Mouse (Mus musculus): ENCODE data around the gene Parl. TPM values are rescaled to one million over a fixed set of nuclear protein-coding genes. Genes with fewer than 3 reads are reported as not detected.

The Parl gene
- polyA plus RNA-seq, 1 experiment = 46.3 TPM

DNA sequence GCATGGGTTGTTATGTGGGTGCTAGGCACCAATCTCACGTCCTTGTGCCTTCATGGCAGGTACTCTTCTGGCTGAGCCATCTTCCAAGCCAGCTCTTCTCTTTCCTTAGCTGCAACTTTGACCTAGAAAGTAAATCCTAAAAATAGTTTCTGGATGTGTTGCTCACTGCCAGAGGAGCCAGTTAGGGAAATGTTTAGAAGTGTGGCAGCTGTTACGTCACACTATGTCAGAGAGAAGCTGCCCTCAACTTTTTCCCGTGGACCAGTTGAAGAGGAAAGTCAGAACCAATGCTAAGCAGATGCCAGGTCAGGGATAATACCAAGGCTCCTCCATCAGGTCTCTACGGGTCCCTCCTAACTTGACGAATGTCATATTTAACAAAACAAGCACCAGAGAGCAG lies 22.8 kb downstream of the Parl start:
- DNase-seq = no peak

DNA sequence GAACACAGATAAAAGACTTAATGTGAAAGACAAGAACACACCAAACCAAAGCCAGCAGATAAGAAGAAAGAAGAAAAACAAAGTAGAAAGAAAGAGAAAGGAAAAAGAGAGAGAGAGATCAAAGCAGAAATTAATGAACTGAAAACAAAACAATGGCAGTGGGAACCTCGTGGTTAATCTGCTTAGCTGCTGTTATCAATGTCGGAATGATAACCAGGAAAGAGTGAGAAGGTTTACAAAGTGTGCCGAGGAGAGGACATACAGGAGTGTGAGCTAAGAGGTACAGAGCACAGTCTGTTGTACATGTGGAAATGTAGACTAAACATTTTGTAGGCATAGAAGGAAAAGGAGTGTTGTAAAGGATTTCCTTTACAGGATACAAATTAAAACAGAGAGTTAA lies 29.2 kb downstream of the Parl start:
- H3K36me3 ChIP-seq (ENCODE audit: control insufficient read depth, insufficient read depth, low read length) = no peaks in the 10 kb centered on the region
- 55% methylated on average over 3 of the region's 3 CpGs for WGBS
- H3K4me3 ChIP-seq (ENCODE audit: control insufficient read depth, insufficient read depth, low read length) = no peak overlapping the region
- TF ChIP-seq POLR2A (IDR thresholded peaks at IDR 0.05; ENCODE audit: control insufficient read depth, extremely low read depth, insufficient read depth, low read length, poor library complexity) (no peak), CTCF (IDR thresholded peaks at IDR 0.05; ENCODE audit: borderline replicate concordance, control insufficient read depth, extremely low read depth, insufficient read depth, low read length, poor library complexity) (no peak)
- no peaks in the 10 kb centered on the region for H3K27me3 ChIP-seq (ENCODE audit: control insufficient read depth, insufficient read depth, low read length)
- no peak overlapping the region for H3K27ac ChIP-seq (ENCODE audit: control insufficient read depth, insufficient read depth, low read length)
- no peak for DNase-seq
- no peaks in the 10 kb centered on the region for H3K4me1 ChIP-seq (replicated peaks; ENCODE audit: control insufficient read depth, insufficient read depth, low read length)

More for the DNA sequence above, 22.8 kb downstream of the Parl start:
- 95% methylated on average over 5 of the region's 5 CpGs for WGBS
- Histone ChIP-seq H3K4me3 (ENCODE audit: control insufficient read depth, insufficient read depth, low read length) (no peak overlapping the region), H3K27ac (ENCODE audit: control insufficient read depth, insufficient read depth, low read length) (no peak overlapping the region), H3K4me1 (replicated peaks; ENCODE audit: control insufficient read depth, insufficient read depth, low read length) (no peaks in the 10 kb centered on the region), H3K36me3 (ENCODE audit: control insufficient read depth, insufficient read depth, low read length) (peaks cover 40% of the 10 kb centered on the region), H3K27me3 (ENCODE audit: control insufficient read depth, insufficient read depth, low read length) (no peaks in the 10 kb centered on the region)
- TF ChIP-seq CTCF (IDR thresholded peaks at IDR 0.05; ENCODE audit: borderline replicate concordance, control insufficient read depth, extremely low read depth, insufficient read depth, low read length, poor library complexity) (no peak), POLR2A (IDR thresholded peaks at IDR 0.05; ENCODE audit: control insufficient read depth, extremely low read depth, insufficient read depth, low read length, poor library complexity) (no peak)

DNA sequence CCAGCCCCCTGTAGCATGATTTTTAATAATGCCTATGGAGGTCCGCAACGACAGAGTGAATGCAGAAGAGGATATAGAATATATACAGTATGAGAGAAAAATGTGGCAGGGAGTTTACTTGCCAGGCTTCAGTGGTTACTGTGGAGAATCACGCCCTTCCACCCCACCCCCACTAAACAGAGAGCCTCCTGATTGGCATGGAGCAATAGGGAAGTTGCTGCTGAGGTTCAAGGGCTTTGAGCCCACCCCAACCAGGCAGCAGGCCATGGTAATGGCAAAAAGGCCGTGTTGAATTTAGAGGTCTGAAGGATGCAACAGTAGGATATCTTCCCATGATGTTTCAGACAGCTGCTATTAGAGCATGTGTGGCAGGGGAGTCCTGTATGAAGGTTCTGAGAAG lies 30.8 kb downstream of the Parl start:
- TF ChIP-seq POLR2A (IDR thresholded peaks at IDR 0.05; ENCODE audit: control insufficient read depth, extremely low read depth, insufficient read depth, low read length, poor library complexity) (no peak), CTCF (IDR thresholded peaks at IDR 0.05; ENCODE audit: borderline replicate concordance, control insufficient read depth, extremely low read depth, insufficient read depth, low read length, poor library complexity) (no peak)
- Histone ChIP-seq H3K4me1 (replicated peaks; ENCODE audit: control insufficient read depth, insufficient read depth, low read length) (no peaks in the 10 kb centered on the region), H3K27me3 (ENCODE audit: control insufficient read depth, insufficient read depth, low read length) (no peaks in the 10 kb centered on the region), H3K27ac (ENCODE audit: control insufficient read depth, insufficient read depth, low read length) (no peak overlapping the region), H3K36me3 (ENCODE audit: control insufficient read depth, insufficient read depth, low read length) (no peaks in the 10 kb centered on the region), H3K4me3 (ENCODE audit: control insufficient read depth, insufficient read depth, low read length) (no peak overlapping the region)
- 51% methylated on average over 4 of the region's 4 CpGs for WGBS
- no peak for DNase-seq

DNA sequence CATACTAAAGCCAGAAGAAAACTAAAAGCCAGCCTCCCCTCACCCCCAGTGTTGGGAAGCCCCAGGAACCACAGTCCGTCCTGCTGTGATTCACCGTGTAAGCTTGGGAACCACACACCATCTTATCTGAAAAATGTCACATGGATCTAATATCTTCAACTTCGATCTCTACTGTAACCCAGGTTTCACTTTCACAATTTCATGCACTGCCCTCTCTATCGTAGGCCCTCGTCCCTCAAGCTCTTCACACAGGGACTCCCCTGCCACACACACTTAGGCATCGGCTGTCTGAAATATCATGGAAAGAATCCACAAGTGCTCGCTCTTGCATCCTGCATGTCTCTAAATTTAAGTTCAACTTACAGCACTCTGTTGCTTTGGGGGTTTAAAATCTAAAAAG lies 37.1 kb downstream of the Parl start:
- Histone ChIP-seq H3K36me3 (ENCODE audit: control insufficient read depth, insufficient read depth, low read length) (no peaks in the 10 kb centered on the region), H3K27ac (ENCODE audit: control insufficient read depth, insufficient read depth, low read length) (no peak overlapping the region), H3K4me1 (replicated peaks; ENCODE audit: control insufficient read depth, insufficient read depth, low read length) (no peaks in the 10 kb centered on the region), H3K27me3 (ENCODE audit: control insufficient read depth, insufficient read depth, low read length) (no peaks in the 10 kb centered on the region), H3K4me3 (ENCODE audit: control insufficient read depth, insufficient read depth, low read length) (no peak overlapping the region)
- 32% methylated on average over 7 of the region's 7 CpGs for WGBS
- no peak for TF ChIP-seq CTCF (IDR thresholded peaks at IDR 0.05; ENCODE audit: borderline replicate concordance, control insufficient read depth, extremely low read depth, insufficient read depth, low read length, poor library complexity)
- no peak for TF ChIP-seq POLR2A (IDR thresholded peaks at IDR 0.05; ENCODE audit: control insufficient read depth, extremely low read depth, insufficient read depth, low read length, poor library complexity)
- no peak for DNase-seq

DNA sequence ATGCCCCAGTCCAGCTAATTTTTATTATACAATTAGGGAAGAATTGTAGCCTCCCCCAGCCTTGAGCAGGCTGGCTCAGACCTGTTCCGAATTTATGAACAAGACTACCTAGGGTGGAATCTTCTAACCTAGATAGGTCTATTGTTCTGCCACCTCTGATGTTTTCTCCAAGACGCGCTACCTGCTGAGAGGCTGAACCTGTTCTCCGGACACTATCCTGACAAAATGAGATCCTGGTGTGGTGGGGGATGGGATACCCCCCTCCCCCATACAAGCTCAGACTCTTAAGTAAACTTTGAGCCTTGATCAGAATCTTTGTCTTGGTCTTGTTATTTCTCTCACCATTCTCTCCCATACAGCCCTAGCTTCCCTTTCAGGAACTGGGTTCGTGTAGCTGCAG lies 44.3 kb downstream of the Parl start:
- 95% methylated on average over 5 of the region's 5 CpGs for WGBS

DNA sequence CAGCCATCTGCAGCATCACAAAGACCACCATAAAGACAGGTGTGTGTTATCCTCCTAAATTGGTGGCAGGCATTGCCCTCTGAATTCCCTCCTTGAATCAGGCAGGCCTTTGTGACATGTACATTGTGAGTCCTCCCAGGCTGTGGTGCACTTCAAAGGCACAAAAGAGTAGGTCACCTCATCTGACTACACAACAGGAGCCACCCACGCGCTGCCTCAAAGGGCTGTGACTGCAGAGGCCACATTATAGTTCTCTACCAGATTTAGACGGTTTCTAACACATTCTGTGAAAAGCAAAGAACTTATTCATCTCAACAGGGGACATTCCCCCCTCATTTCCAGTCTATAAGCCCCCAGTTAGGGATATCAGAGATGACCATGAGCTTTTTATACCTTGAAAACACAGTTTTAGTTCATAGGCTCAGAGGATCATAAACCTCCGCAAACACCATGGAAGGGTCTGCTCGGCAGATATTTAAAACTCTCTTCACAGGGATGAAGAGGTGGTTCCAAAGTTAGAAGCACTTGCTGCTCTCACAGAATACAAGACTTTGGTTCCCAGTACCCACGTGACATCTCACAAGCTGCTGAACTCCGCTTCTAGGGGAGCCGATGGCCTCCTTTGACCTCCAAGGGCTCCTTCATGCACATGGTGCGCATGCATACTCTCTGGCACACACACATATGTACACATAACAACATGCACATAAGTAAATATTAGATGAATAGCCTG lies 53.6 kb downstream of the Parl start:
- DNase-seq = no peak
- Histone ChIP-seq H3K36me3 (ENCODE audit: control insufficient read depth, insufficient read depth, low read length) (no peaks in the 10 kb centered on the region), H3K4me3 (ENCODE audit: control insufficient read depth, insufficient read depth, low read length) (no peak overlapping the region), H3K27ac (ENCODE audit: control insufficient read depth, insufficient read depth, low read length) (no peak overlapping the region), H3K4me1 (replicated peaks; ENCODE audit: control insufficient read depth, insufficient read depth, low read length) (no peaks in the 10 kb centered on the region), H3K27me3 (ENCODE audit: control insufficient read depth, insufficient read depth, low read length) (no peaks in the 10 kb centered on the region)
- WGBS = 91% methylated on average over 9 of the region's 9 CpGs
- TF ChIP-seq POLR2A (IDR thresholded peaks at IDR 0.05; ENCODE audit: control insufficient read depth, extremely low read depth, insufficient read depth, low read length, poor library complexity) = no peak
- no peak for TF ChIP-seq CTCF (IDR thresholded peaks at IDR 0.05; ENCODE audit: borderline replicate concordance, control insufficient read depth, extremely low read depth, insufficient read depth, low read length, poor library complexity)

More for the DNA sequence above, 44.3 kb downstream of the Parl start:
- no peaks in the 10 kb centered on the region for H3K36me3 ChIP-seq (ENCODE audit: control insufficient read depth, insufficient read depth, low read length)
- TF ChIP-seq CTCF (IDR thresholded peaks at IDR 0.05; ENCODE audit: borderline replicate concordance, control insufficient read depth, extremely low read depth, insufficient read depth, low read length, poor library complexity) = no peak
- no peak for TF ChIP-seq POLR2A (IDR thresholded peaks at IDR 0.05; ENCODE audit: control insufficient read depth, extremely low read depth, insufficient read depth, low read length, poor library complexity)
- H3K4me1 ChIP-seq (replicated peaks; ENCODE audit: control insufficient read depth, insufficient read depth, low read length) = no peaks in the 10 kb centered on the region
- H3K4me3 ChIP-seq (ENCODE audit: control insufficient read depth, insufficient read depth, low read length) = no peak overlapping the region
- DNase-seq = no peak
- H3K27me3 ChIP-seq (ENCODE audit: control insufficient read depth, insufficient read depth, low read length) = no peaks in the 10 kb centered on the region
- no peak overlapping the region for H3K27ac ChIP-seq (ENCODE audit: control insufficient read depth, insufficient read depth, low read length)

DNA sequence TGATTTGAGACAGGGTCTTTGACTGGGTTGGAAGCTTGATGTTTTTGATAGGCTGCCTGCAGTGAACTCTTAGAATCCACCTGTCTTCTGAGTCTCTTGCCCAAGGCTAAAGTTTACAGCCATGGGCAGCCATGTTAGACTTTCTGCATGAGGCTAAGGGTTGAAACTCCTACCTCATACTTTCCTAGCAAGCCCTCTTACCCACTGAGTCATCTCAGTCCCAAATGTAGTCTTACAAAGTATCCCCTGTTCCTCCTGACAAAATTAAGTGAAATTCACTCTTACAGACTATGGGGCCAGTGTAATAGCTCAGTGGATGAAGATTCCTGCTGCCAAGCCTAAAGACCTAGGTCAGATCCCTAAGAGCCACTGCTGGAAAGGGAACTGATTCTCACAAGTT lies 55.1 kb downstream of the Parl start:
- Histone ChIP-seq H3K27me3 (ENCODE audit: control insufficient read depth, insufficient read depth, low read length) (no peaks in the 10 kb centered on the region), H3K27ac (ENCODE audit: control insufficient read depth, insufficient read depth, low read length) (no peak overlapping the region), H3K4me3 (ENCODE audit: control insufficient read depth, insufficient read depth, low read length) (no peak overlapping the region), H3K4me1 (replicated peaks; ENCODE audit: control insufficient read depth, insufficient read depth, low read length) (no peaks in the 10 kb centered on the region), H3K36me3 (ENCODE audit: control insufficient read depth, insufficient read depth, low read length) (no peaks in the 10 kb centered on the region)
- TF ChIP-seq POLR2A (IDR thresholded peaks at IDR 0.05; ENCODE audit: control insufficient read depth, extremely low read depth, insufficient read depth, low read length, poor library complexity) (no peak), CTCF (IDR thresholded peaks at IDR 0.05; ENCODE audit: borderline replicate concordance, control insufficient read depth, extremely low read depth, insufficient read depth, low read length, poor library complexity) (no peak)
- no peak for DNase-seq

All from thymus, adult 2 months (tissue).